Mouse (Mus musculus) MEL (cell line): ENCODE data around the gene Tmcc3. TPM values are rescaled to one million over a fixed set of nuclear protein-coding genes. Genes with fewer than 3 reads are reported as not detected.

Experiments
- DNase-seq: peaks from one replicate; pipeline ENCODE4 v3.0.0; 2011; ENCODE audit warnings: low read depth, low spot score
- H3K27ac ChIP-seq: 2 replicates; pipeline ENCODE4 v1.5.1; 2012; ENCODE audit warnings: low read depth, mild to moderate bottlenecking, control low read depth, low read length, moderate library complexity; ENCODE audit not compliant: control insufficient read depth
- H3K27me3 ChIP-seq, 2 experiments: fragments of 150-350 bp in 1 of 2; sonication (generic) in 1 of 2; 2 replicates each; pipeline ENCODE4 v1.6.1; 2012; ENCODE audit warnings: low read length in 2 of 2, mild to moderate bottlenecking in 2 of 2, improper control_type of control experiment in 1 of 2, moderate library complexity in 1 of 2; ENCODE audit not compliant: insufficient read depth in 2 of 2, control insufficient read depth in 1 of 2
- H3K36me3 ChIP-seq, 2 experiments: 2 replicates each; pipeline ENCODE4 v1.6.1; 2012 to 2014; ENCODE audit warnings: low read length in 2 of 2, improper control_type of control experiment in 1 of 2, inconsistent platforms in 1 of 2, mild to moderate bottlenecking in 1 of 2; ENCODE audit not compliant: insufficient read depth in 2 of 2, control insufficient read depth in 1 of 2
- H3K4me1 ChIP-seq, 2 experiments: fragments of 150-350 bp in 1 of 2; sonication (generic) in 1 of 2; 2 replicates each; pipeline ENCODE4 v1.6.1; 2012; ENCODE audit warnings: low read length in 2 of 2, improper control_type of control experiment in 1 of 2, mild to moderate bottlenecking in 1 of 2; ENCODE audit not compliant: insufficient read depth in 2 of 2, control insufficient read depth in 1 of 2
- H3K4me3 ChIP-seq, 2 experiments: fragments of 150-350 bp in 1 of 2; sonication (generic) in 1 of 2; 2 replicates each; pipeline ENCODE4 v1.5.1; 2012; ENCODE audit warnings: low read depth in 2 of 2, low read length in 2 of 2, mild to moderate bottlenecking in 2 of 2, moderate library complexity in 2 of 2, control low read depth in 1 of 2, improper control_type of control experiment in 1 of 2; ENCODE audit not compliant: control insufficient read depth in 1 of 2, insufficient read depth in 1 of 2
- H3K79me2 ChIP-seq: 2 replicates; pipeline ENCODE4 v1.6.1; 2012; ENCODE audit warnings: mild to moderate bottlenecking, low read length, moderate library complexity; ENCODE audit not compliant: control insufficient read depth, poor library complexity, insufficient read depth
- H3K9ac ChIP-seq: 2 replicates; pipeline ENCODE4 v1.6.1; 2012; ENCODE audit warnings: low read depth, mild to moderate bottlenecking, control low read depth, low read length, moderate library complexity; ENCODE audit not compliant: control insufficient read depth, poor library complexity, severe bottlenecking
- H3K9me3 ChIP-seq: fragments of 150-350 bp; sonication (generic); replicated peaks from 2 replicates; pipeline ENCODE4 v1.6.1; 2012; ENCODE audit warnings: mild to moderate bottlenecking, low read length, improper control_type of control experiment, moderate library complexity; ENCODE audit not compliant: insufficient read depth
- CHD1 ChIP-seq: IDR thresholded peaks from 2 replicates; pipeline ENCODE4 v1.6.1; 2012; ENCODE audit warnings: low read depth, mild to moderate bottlenecking, inconsistent platforms, low read length, improper control_type of control experiment
- CHD2 ChIP-seq: IDR thresholded peaks from 2 replicates; pipeline ENCODE4 v1.6.1; 2011; ENCODE audit warnings: low read length, improper control_type of control experiment
- CTCF ChIP-seq, 3 experiments: IDR thresholded peaks in 2 of 3; conservative IDR thresholded peaks in 1 of 3; 2 replicates each; pipeline ENCODE4 v1.5.1; 2011 to 2012; ENCODE audit warnings: low read length in 3 of 3, low read depth in 2 of 3, mild to moderate bottlenecking in 2 of 3, improper control_type of control experiment in 1 of 3, inconsistent platforms in 1 of 3, mixed read lengths in 1 of 3, moderate library complexity in 1 of 3; ENCODE audit not compliant: control insufficient read depth in 1 of 3, insufficient read depth in 1 of 3, poor library complexity in 1 of 3, severe bottlenecking in 1 of 3
- E2F4 ChIP-seq: IDR thresholded peaks from 2 replicates; pipeline ENCODE4 v1.6.1; 2011; ENCODE audit warnings: low read depth, low read length, improper control_type of control experiment, borderline replicate concordance
- ELF1 ChIP-seq: IDR thresholded peaks from 2 replicates; pipeline ENCODE4 v1.6.1; 2014; ENCODE audit warnings: low read depth, mild to moderate bottlenecking, inconsistent platforms, low read length, improper control_type of control experiment, moderate library complexity
- EP300 ChIP-seq, 2 experiments: IDR thresholded peaks; 2 replicates each; pipeline ENCODE4 v1.6.1; 2011; ENCODE audit warnings: improper control_type of control experiment in 2 of 2, low read length in 2 of 2, low read depth in 1 of 2, mild to moderate bottlenecking in 1 of 2
- GABPA ChIP-seq: IDR thresholded peaks from 2 replicates; pipeline ENCODE4 v1.6.1; 2012; ENCODE audit warnings: low read depth, mild to moderate bottlenecking, inconsistent platforms, low read length, improper control_type of control experiment, moderate library complexity
- HCFC1 ChIP-seq: IDR thresholded peaks from 2 replicates; pipeline ENCODE4 v1.6.1; 2012; ENCODE audit warnings: low read depth, mild to moderate bottlenecking, inconsistent platforms, low read length, improper control_type of control experiment, moderate library complexity
- MAX ChIP-seq: IDR thresholded peaks from 2 replicates; pipeline ENCODE4 v1.6.1; 2011; ENCODE audit warnings: low read length, improper control_type of control experiment
- MAZ ChIP-seq: IDR thresholded peaks from 2 replicates; pipeline ENCODE4 v1.6.1; 2012; ENCODE audit warnings: low read depth, mild to moderate bottlenecking, inconsistent platforms, low read length, improper control_type of control experiment
- MXI1 ChIP-seq: IDR thresholded peaks from 2 replicates; pipeline ENCODE4 v1.6.1; 2011; ENCODE audit warnings: mild to moderate bottlenecking, low read depth, low read length, improper control_type of control experiment
- SIN3A ChIP-seq: IDR thresholded peaks from 2 replicates; pipeline ENCODE4 v1.6.1; 2012; ENCODE audit warnings: low read length, improper control_type of control experiment, inconsistent platforms
- SMC3 ChIP-seq: IDR thresholded peaks from 2 replicates; pipeline ENCODE4 v1.6.1; 2011; ENCODE audit warnings: low read depth, low read length, improper control_type of control experiment
- TBP ChIP-seq: IDR thresholded peaks from 2 replicates; pipeline ENCODE4 v1.8.0; 2011; ENCODE audit warnings: low read depth, low read length, improper control_type of control experiment
- TCF12 ChIP-seq: IDR thresholded peaks from 2 replicates; pipeline ENCODE4 v1.6.1; 2014; ENCODE audit warnings: low read depth, mild to moderate bottlenecking, inconsistent platforms, low read length, improper control_type of control experiment, moderate library complexity
- UBTF ChIP-seq: IDR thresholded peaks from 2 replicates; pipeline ENCODE4 v1.6.1; 2012; ENCODE audit warnings: low read depth, mild to moderate bottlenecking, inconsistent platforms, low read length, improper control_type of control experiment, moderate library complexity, borderline replicate concordance; ENCODE audit not compliant: insufficient read depth
- USF1 ChIP-seq: IDR thresholded peaks from 2 replicates; pipeline ENCODE4 v1.6.1; 2014; ENCODE audit warnings: low read depth, mild to moderate bottlenecking, inconsistent platforms, low read length, improper control_type of control experiment, moderate library complexity
- polyA plus RNA-seq, 2 experiments: library from polyadenylated mRNA; stranded (reverse) in 1 of 2; unstranded in 1 of 2; fragments of >175 nt in 1 of 2; fragments of >200 nt in 1 of 2; gene quantifications; 2 replicates each; pipeline versions ENCODE4 v1.2.1 to v1.2.4; 2012; ENCODE audit warnings: low replicate concordance in 2 of 2, low read depth in 1 of 2; ENCODE audit not compliant: insufficient read length in 2 of 2, insufficient read depth in 1 of 2, missing spikeins in 1 of 2
- total RNA-seq: library from RNA; depleted of rRNA; stranded (reverse); fragments of 300-350 nt; gene quantifications from 2 replicates; pipeline ENCODE4 v1.2.3, GENCODE M21; 2012

Gene Tmcc3
- total and polyA plus RNA-seq, 3 experiments = 1.3 to 2.6 TPM; not detected in 1

DNA sequence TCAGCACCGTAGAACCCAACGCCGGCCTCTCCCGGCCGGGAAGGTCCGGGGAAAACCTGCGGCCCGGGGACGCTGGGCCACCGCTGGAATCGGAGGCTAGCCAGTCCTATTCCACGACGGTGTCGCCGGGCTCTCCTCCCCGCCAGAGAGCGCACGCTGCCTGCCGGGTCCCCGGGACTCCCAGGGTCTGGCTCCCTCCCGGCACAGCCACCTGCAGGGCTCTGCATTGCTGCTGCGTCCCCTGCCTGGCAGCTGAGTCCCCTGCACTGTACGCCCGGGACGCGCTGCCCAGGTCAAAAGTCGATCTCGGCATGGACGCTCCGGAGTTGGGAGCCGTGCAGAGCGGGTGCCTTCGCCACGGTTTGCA, 203.4 kb downstream of the Tmcc3 start:
- H3K79me2 ChIP-seq = peaks cover 3% of the 10 kb centered on the region; the same call in 1 of the 2 replicates
- TF ChIP-seq MXI1 (peak; percentile 41; the same call in 1 of the 2 replicates), SMC3 (no peak), E2F4 (no peak), UBTF (0 out of 2 replicates have a peak, but pooled peaks have one; percentile 69), CHD2 (no peak), CTCF (IDR thresholded peaks at IDR 0.05 in 2 of 3, conservative IDR thresholded peaks at IDR 0.05 in 1 of 3; ENCODE audit: control insufficient read depth in 1 of 3, insufficient read depth in 1 of 3, low read depth in 2 of 3, low read length in 3 of 3, poor library complexity in 1 of 3, severe bottlenecking in 1 of 3) (peak in 1 of 3 experiments; percentile 4; a peak in 1 of 6 replicates)
- TF ChIP-seq, all 39 proteins: peak for 3
- Histone ChIP-seq H3K27ac (no peak overlapping the region), H3K27me3 (no peaks in the 10 kb centered on the region), H3K9me3 (no peaks in the 10 kb centered on the region), H3K4me1 (peaks cover 15 to 21% of the 10 kb centered on the region in 2 experiments), H3K9ac (peak overlapping the region; percentile 67), H3K36me3 (peaks cover 0 to 9% of the 10 kb centered on the region in 2 experiments; a peak in 2 of 4 replicates), H3K4me3 (peak overlapping the region; percentile 82 to 95)
- DNase-seq = peak; percentile 72

GRCm38 (mm10) chr10:94515583-94515982, 203.8 kb downstream of the Tmcc3 start:
- peak overlapping the region; percentile 82 to 95 for H3K4me3 ChIP-seq
- TF ChIP-seq MXI1 = peak; percentile 8; the same call in 1 of the 2 replicates
- TF ChIP-seq TBP = no peak
- 0 out of 2 replicates have a peak, but pooled peaks have one; percentile 20 for TF ChIP-seq CHD1
- H3K36me3 ChIP-seq = peaks cover 0 to 9% of the 10 kb centered on the region in 2 experiments; a peak in 2 of 4 replicates
- H3K9me3 ChIP-seq = no peaks in the 10 kb centered on the region
- H3K9ac ChIP-seq = peak overlapping the region; percentile 67
- peaks cover 3% of the 10 kb centered on the region; the same call in 1 of the 2 replicates for H3K79me2 ChIP-seq
- peaks cover 15 to 24% of the 10 kb centered on the region in 2 experiments for H3K4me1 ChIP-seq
- no peaks in the 10 kb centered on the region for H3K27me3 ChIP-seq
- no peak for DNase-seq
- no peak overlapping the region for H3K27ac ChIP-seq

- Histone ChIP-seq H3K79me2 (peaks cover 5% of the 10 kb centered on the region), H3K4me3 (no peak overlapping the region), H3K27ac (no peak overlapping the region), H3K9me3 (no peaks in the 10 kb centered on the region), H3K27me3 (no peaks in the 10 kb centered on the region)
- DNase-seq = peak; percentile 46
- TF ChIP-seq ELF1 (peak; percentile 62), EP300 (IDR thresholded peaks at IDR 0.05; ENCODE audit: low read depth in 1 of 2, low read length in 2 of 2) (0 out of 4 replicates have a peak, but pooled peaks of 1 of the 2 experiments have one; percentile 14), MAZ (0 out of 2 replicates have a peak, but pooled peaks have one; percentile 39), HCFC1 (peak; percentile 58; the same call in 1 of the 2 replicates), USF1 (no peak), TCF12 (0 out of 2 replicates have a peak, but pooled peaks have one; percentile 29), SIN3A (peak; percentile 67), GABPA (peak; percentile 32; the same call in 1 of the 2 replicates), MAX (no peak)
- TF ChIP-seq, all 39 proteins: peak for 7
- no peak overlapping the region for H3K9ac ChIP-seq
- H3K36me3 ChIP-seq = peaks cover 0 to 30% of the 10 kb centered on the region in 2 experiments; a peak in 2 of 4 replicates
- peaks cover 34 to 41% of the 10 kb centered on the region in 2 experiments for H3K4me1 ChIP-seq
Observed at GRCm38 (mm10) chr10:94519887-94520286, 208.1 kb downstream of the Tmcc3 start.
